ENCODE assay signal across 9 mouse cellular contexts in genomic region chr14:117681321-117681921, GRCm38 (mm10).
DNase-seq lines count a peak whose midpoint lies in the region; ATAC-seq lines count a peak whose summit lies in the region.
"Had no signal": no experiment of that assay in that cellular context is flagged by ENCODE, and none has a peak within 500 bp of the region (broad histone marks: within the 10 kb centered on the region; RNA-seq: fewer than 3 reads in every experiment).

No protein-coding gene starts in this region.

- 29% methylated on average over 5 of the region's 5 CpGs for WGBS in heart, embryonic 12.5 days
- 46% methylated on average over 5 of the region's 5 CpGs for WGBS in embryonic facial prominence, embryonic 13.5 days
- WGBS in limb, embryonic 13.5 days: 17% methylated on average over 5 of the region's 5 CpGs

- H3K4me2 ChIP-seq in heart, embryonic 12.5 days: no peak overlapping the region
- H3K4me2 ChIP-seq in embryonic facial prominence, embryonic 13.5 days: no peak overlapping the region
- no peak overlapping the region for H3K4me2 ChIP-seq in limb, embryonic 13.5 days (replicated peaks)
- H3K4me2 ChIP-seq: liver, embryonic 13.5 days had no signal

- DNase-seq in heart, adult 11 months: no peak
- DNase-seq in Muller cell, postnatal 12 days (ENCODE audit: inconsistent ontology term): peak; percentile 76
- no peak for DNase-seq in retina, embryonic 14.5 days (ENCODE audit: low spot score)
- DNase-seq in ovary, postnatal 10 days (ENCODE audit: low spot score): no peak
- no peak for DNase-seq in gastrocnemius, postnatal 14 days
- DNase-seq: liver, embryonic 13.5 days had no signal

- H3K9ac ChIP-seq in heart, embryonic 12.5 days: no peak overlapping the region
- no peak overlapping the region for H3K9ac ChIP-seq in embryonic facial prominence, embryonic 13.5 days
- H3K9ac ChIP-seq in limb, embryonic 13.5 days: no peak overlapping the region
- H3K9ac ChIP-seq: liver, embryonic 13.5 days had no signal

- no peaks in the 10 kb centered on the region for H3K9me3 ChIP-seq in heart, embryonic 12.5 days (replicated peaks)
- H3K9me3 ChIP-seq in embryonic facial prominence, embryonic 13.5 days: no peaks in the 10 kb centered on the region
- no peaks in the 10 kb centered on the region for H3K9me3 ChIP-seq in limb, embryonic 13.5 days
- H3K9me3 ChIP-seq: liver, embryonic 13.5 days had no signal

- peak overlapping the region; percentile 54 for H3K27ac ChIP-seq in heart, embryonic 12.5 days (ENCODE audit: poor library complexity, severe bottlenecking)
- peak overlapping the region; percentile 60; the same call in 1 of the 2 replicates for H3K27ac ChIP-seq in embryonic facial prominence, embryonic 13.5 days
- H3K27ac ChIP-seq in limb, embryonic 13.5 days: 0 out of 2 replicates have a peak overlapping the region, but pooled peaks have one; percentile 2
- H3K27ac ChIP-seq: liver, embryonic 13.5 days had no signal

- intact Hi-C loops in gastrocnemius, postnatal 14 days (cut with DNase I; ENCODE audit: low total_unique reads): no loop called here

- H3K4me3 ChIP-seq in heart, embryonic 12.5 days: no peak overlapping the region
- H3K4me3 ChIP-seq in embryonic facial prominence, embryonic 13.5 days: no peak overlapping the region
- H3K4me3 ChIP-seq in limb, embryonic 13.5 days: no peak overlapping the region
- H3K4me3 ChIP-seq: liver, embryonic 13.5 days had no signal

- ATAC-seq in heart, embryonic 12.5 days (ENCODE audit: insufficient number of reproducible peaks, low FRiP score): peak; percentile 53; the same call in 1 of the 2 replicates
- no peak for ATAC-seq in embryonic facial prominence, embryonic 13.5 days (ENCODE audit: insufficient number of reproducible peaks, insufficient read depth, low FRiP score, low TSS enrichment, low read depth)
- peak; percentile 76; the same call in 1 of the 2 replicates for ATAC-seq in limb, embryonic 13.5 days (ENCODE audit: low FRiP score, low read depth)

- no peaks in the 10 kb centered on the region for H3K36me3 ChIP-seq in heart, embryonic 12.5 days
- H3K36me3 ChIP-seq in embryonic facial prominence, embryonic 13.5 days: no peaks in the 10 kb centered on the region
- no peaks in the 10 kb centered on the region for H3K36me3 ChIP-seq in limb, embryonic 13.5 days
- H3K36me3 ChIP-seq: liver, embryonic 13.5 days had no signal

- H3K27me3 ChIP-seq in heart, embryonic 12.5 days (replicated peaks): no peaks in the 10 kb centered on the region
- no peaks in the 10 kb centered on the region for H3K27me3 ChIP-seq in embryonic facial prominence, embryonic 13.5 days
- no peaks in the 10 kb centered on the region for H3K27me3 ChIP-seq in limb, embryonic 13.5 days
- H3K27me3 ChIP-seq: liver, embryonic 13.5 days had no signal

- peaks cover 16% of the 10 kb centered on the region for H3K4me1 ChIP-seq in heart, embryonic 12.5 days (replicated peaks)
- peaks cover 8% of the 10 kb centered on the region for H3K4me1 ChIP-seq in embryonic facial prominence, embryonic 13.5 days
- peaks cover 14% of the 10 kb centered on the region for H3K4me1 ChIP-seq in limb, embryonic 13.5 days
- H3K4me1 ChIP-seq: liver, embryonic 13.5 days had no signal

Comparison
In these comparisons a context has a peak if more than half of its experiments do, and no peak if none do; other contexts are left out.
1. H3K27ac ChIP-seq: peak in every context shown above with its lines; median percentile 60 in embryonic facial prominence, embryonic 13.5 days; 54 in heart, embryonic 12.5 days; 2 in limb, embryonic 13.5 days.